Mouse (Mus musculus) forebrain, postnatal 0 days (tissue): Measurements from ENCODE around the gene Adgrl3. TPM values are rescaled to one million over a fixed set of nuclear protein-coding genes. Genes with fewer than 3 reads are reported as not detected.
A peak's percentile ranks its signal among the peaks of the same experiment; 100 is the strongest.

Experiments used
- ATAC-seq: fragments of 200-750 bp; cut with Nextera tagmentation; 2 replicates; pipeline ENCODE4 v1.8.0; 2017; ENCODE audit warnings: mild to moderate bottlenecking, moderate library complexity
- DNase-seq: peaks from one replicate; pipeline ENCODE4 v3.0.0-alpha.2; 2015
- H3K27ac ChIP-seq: fragments of 300-500 bp; sonication (generic); 2 replicates; pipeline ENCODE4 v1.5.1; 2014; ENCODE audit warnings: low read depth, mild to moderate bottlenecking, antibody characterized with exemption, low read length, moderate library complexity, mixed read lengths
- H3K27me3 ChIP-seq: fragments of 300-500 bp; sonication (generic); 2 replicates; pipeline ENCODE4 v1.6.1; 2014; ENCODE audit warnings: mild to moderate bottlenecking, low read length, mixed read lengths; ENCODE audit not compliant: insufficient read depth
- H3K36me3 ChIP-seq: fragments of 300-500 bp; sonication (generic); 2 replicates; pipeline ENCODE4 v1.6.1; 2014; ENCODE audit warnings: mild to moderate bottlenecking, moderate library complexity; ENCODE audit not compliant: insufficient read depth
- H3K4me1 ChIP-seq: fragments of 300-500 bp; sonication (generic); 2 replicates; pipeline ENCODE4 v1.6.1; 2014; ENCODE audit warnings: antibody characterized with exemption; ENCODE audit not compliant: insufficient read depth
- H3K4me2 ChIP-seq: fragments of 300-500 bp; sonication (generic); 2 replicates; pipeline ENCODE4 v1.6.1; 2014; ENCODE audit warnings: low read depth, mild to moderate bottlenecking, moderate library complexity
- H3K4me3 ChIP-seq: fragments of 300-500 bp; sonication (generic); 2 replicates; pipeline ENCODE4 v1.5.1; 2014; ENCODE audit warnings: low read depth, low read length, mixed read lengths
- H3K9ac ChIP-seq: fragments of 300-500 bp; sonication (generic); 2 replicates; pipeline ENCODE4 v1.6.1; 2014; ENCODE audit warnings: mild to moderate bottlenecking
- H3K9me3 ChIP-seq: fragments of 300-500 bp; sonication (generic); 2 replicates; pipeline ENCODE4 v1.6.1; 2016; ENCODE audit warnings: low read length
- CTCF ChIP-seq: sonication (generic); IDR thresholded peaks from 2 replicates; pipeline ENCODE4 v1.5.1; 2016; ENCODE audit warnings: antibody characterized with exemption, control low read depth, low read depth
- WGBS: fragments of 180-500 bp; shearing (Covaris S2); extraction: QIAGEN DNeasy Blood & Tissue Kit; methylation state at CpG from one replicate; pipeline ENCODE4 v1.1.7; 2014; 5-methylcytosine and 5-hydroxymethylcytosine counted together
- polyA plus RNA-seq: library from polyadenylated mRNA; unstranded; fragments of >200 nt; fragmentation: Nextera tagmentation; extraction: Ambion mirVana; gene quantifications from 2 replicates; pipeline ENCODE4 v1.2.1, GENCODE M21; 2015
- total RNA-seq: library from RNA; depleted of rRNA; stranded (reverse); fragments of >200 nt; gene quantifications from 2 replicates; pipeline ENCODE4 v1.2.3, GENCODE M21; 2014; rRNA removed

Gene Adgrl3
- total RNA-seq (127 and 174 TPM in 2 replicates), polyA plus RNA-seq (22.5 and 39.2 TPM in 2 replicates)

DNA sequence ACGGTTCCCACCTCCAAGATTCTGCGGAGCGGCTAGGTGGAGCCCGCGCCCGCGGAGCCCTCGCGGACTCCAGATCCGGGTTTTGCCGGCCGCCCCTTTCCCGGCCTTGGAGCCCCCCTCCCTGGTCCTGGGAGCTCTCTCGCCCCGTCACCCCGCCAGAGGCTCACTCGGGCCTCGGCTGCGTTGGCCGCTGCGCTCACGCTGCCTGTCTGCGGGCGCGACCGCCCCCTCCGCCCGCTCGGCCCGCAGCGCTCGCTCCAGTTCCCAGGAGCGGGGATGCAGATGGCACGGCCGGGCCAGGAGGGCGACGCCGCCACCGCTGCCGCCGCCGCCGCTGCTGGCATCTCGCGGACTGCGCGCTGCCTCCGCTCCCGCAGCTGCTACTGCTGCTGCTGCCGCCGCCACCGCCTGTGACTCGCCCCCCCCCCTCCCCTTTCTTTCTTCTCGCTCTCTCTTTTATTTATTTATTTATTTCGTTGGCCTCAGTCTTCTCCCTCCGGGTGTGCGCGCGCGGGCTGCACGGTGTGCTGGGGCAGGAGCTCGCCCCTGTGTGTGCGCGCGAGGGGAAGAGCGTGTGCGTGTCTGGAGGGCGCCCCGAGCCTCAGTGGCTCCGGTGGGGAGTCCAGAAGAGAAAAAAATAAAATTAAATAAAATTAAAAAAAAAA is at the start of gene Adgrl3:
Adgrl3 (plus strand) TSS at position 549 of the 665 bp plus-strand sequence.
- Histone ChIP-seq H3K36me3 (no peaks in the 10 kb centered on the region), H3K4me1 (peaks cover 11% of the 10 kb centered on the region), H3K4me3 (peak within 1 kb of the TSS; percentile 89), H3K27ac (peak within 1 kb of the TSS; percentile 98), H3K27me3 (no peaks in the 10 kb centered on the region), H3K4me2 (peak within 1 kb of the TSS; percentile 66), H3K9ac (peak within 1 kb of the TSS; percentile 96), H3K9me3 (no peaks in the 10 kb centered on the region)
- under 1% methylated on average over 57 of the region's 70 CpGs for WGBS
- peak; percentile 83 for ATAC-seq
- TF ChIP-seq CTCF = no peak; the same call in 1 of the 2 replicates
- DNase-seq = peak; percentile 89

DNA sequence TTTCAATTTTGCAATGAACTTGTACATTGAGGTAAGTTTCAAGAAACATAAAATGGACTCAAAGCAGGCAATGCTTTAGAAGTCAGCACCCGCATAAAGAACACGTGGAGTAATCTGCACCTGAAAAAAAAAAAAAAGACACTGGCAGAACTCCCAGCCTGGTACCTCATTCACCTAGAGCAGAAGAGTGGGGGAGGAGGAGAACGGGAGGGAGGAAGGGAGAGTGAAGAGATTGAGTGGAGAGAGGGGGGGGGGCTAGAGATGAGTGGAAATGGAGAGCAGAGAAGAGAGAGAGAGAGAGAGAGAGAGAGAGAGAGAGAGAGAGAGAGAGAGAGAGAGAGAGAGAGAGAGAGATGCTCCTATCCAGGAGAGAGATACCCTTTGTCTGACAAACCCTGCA is 772 bp upstream of the Adgrl3 start:
- peak overlapping the region; percentile 96 for H3K9ac ChIP-seq
- DNase-seq = no peak
- no peaks in the 10 kb centered on the region for H3K36me3 ChIP-seq
- no peaks in the 10 kb centered on the region for H3K27me3 ChIP-seq
- H3K4me3 ChIP-seq = peak overlapping the region; percentile 89
- peaks cover 6% of the 10 kb centered on the region; the same call in 1 of the 2 replicates for H3K4me1 ChIP-seq
- H3K4me2 ChIP-seq = peak overlapping the region; percentile 66
- no peak for TF ChIP-seq CTCF
- ATAC-seq = peak; percentile 19
- H3K27ac ChIP-seq = peak overlapping the region; percentile 98
- H3K9me3 ChIP-seq = no peaks in the 10 kb centered on the region
- WGBS = 5% methylated on average over 3 of the region's 3 CpGs

DNA sequence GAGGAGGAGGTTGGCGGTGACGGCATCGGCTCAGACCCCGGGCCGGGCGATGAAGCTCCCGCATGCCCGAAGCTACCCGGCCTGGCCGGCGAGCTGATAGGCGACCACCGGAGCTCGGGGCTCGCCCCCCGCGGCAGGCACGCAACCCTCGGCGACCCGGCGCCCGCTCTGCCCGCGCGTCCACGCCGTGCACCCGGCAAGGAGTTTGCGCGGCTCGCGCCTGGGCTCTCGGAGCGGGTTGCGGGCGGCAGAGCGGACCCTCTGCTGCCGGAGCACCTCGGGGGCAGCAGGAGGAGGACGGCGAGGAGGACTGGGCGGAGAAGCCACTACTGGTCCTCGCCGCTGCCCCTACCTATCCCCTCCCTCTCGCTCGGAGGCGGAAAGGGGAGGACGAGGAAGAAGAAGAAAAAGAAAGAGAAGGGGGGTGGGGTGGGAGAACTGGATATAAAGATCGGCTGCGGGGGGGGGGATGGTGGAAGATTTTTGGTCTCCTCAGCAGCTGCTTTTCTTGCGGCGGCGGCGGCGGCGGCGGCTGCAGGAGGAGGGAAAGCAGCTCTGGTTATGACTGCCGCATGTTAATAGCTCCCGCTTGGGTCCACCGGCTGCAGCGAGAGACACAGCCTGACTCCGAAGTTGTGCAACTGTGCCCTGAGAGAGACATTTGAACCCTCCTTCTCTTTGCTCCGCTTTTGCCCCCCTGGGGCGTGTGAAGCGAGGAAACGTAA is 505 bp downstream of the Adgrl3 start:
- WGBS = under 1% methylated on average over 57 of the region's 67 CpGs

DNA sequence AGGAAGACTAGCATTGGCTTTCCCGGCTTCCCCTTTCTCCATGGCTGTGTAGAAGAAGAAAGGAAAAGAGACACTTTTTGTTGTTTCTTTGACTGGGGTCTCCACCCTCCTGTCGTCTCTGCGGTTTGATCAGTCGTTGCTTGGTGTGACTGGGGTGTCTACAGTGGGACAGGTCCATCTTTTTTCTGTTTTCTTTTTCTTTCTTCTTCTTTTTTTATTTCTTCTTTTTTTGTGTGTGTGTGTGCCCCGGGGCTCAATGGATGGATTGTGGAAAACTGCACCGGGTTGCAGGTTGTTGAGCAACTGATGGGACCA is 1.0 kb downstream of the Adgrl3 start:
- Histone ChIP-seq H3K27me3 (no peaks in the 10 kb centered on the region), H3K4me1 (peaks cover 15% of the 10 kb centered on the region), H3K9ac (peak overlapping the region; percentile 96), H3K4me3 (peak overlapping the region; percentile 89), H3K9me3 (no peaks in the 10 kb centered on the region), H3K36me3 (no peaks in the 10 kb centered on the region), H3K27ac (peak overlapping the region; percentile 98), H3K4me2 (peak overlapping the region; percentile 66)
- no peak for DNase-seq
- 0% methylated on average over 6 of the region's 6 CpGs for WGBS
- ATAC-seq = no peak
- no peak for TF ChIP-seq CTCF

More for the DNA sequence above, 505 bp downstream of the Adgrl3 start:
- H3K4me2 ChIP-seq = peak overlapping the region; percentile 66
- peak; percentile 32 for ATAC-seq
- peak overlapping the region; percentile 89 for H3K4me3 ChIP-seq
- H3K4me1 ChIP-seq = peaks cover 15% of the 10 kb centered on the region
- H3K9ac ChIP-seq = peak overlapping the region; percentile 96
- H3K9me3 ChIP-seq = no peaks in the 10 kb centered on the region
- TF ChIP-seq CTCF = no peak
- peak; percentile 81 for DNase-seq
- no peaks in the 10 kb centered on the region for H3K27me3 ChIP-seq
- no peaks in the 10 kb centered on the region for H3K36me3 ChIP-seq
- H3K27ac ChIP-seq = peak overlapping the region; percentile 98

DNA sequence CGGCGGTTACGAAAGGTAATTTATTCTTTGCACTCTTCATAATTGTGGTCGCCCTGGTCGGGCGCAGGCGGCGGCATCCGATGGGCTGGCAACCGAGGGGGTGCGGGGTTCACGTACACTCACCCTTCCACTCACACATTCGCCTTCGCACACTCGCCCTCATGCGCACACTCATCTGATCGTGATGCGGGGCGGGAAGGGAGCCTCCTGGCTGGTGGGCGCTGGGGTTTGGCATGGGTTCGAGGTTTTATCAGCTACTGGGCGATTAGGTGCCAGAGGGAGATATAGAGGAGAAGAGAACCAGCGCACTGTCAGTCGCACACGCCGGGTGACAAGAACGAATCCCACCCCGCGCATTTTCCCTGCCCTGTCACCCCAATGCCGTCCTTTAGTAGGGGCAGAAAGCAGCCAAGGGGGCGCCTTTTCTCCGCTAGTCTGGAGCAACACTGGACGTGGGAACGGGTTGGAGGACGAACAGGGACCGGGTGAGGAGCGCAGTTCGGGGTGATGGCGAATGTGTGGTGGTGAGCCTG is 1.5 kb downstream of the Adgrl3 start:
- no peaks in the 10 kb centered on the region for H3K27me3 ChIP-seq
- peaks cover 15% of the 10 kb centered on the region for H3K4me1 ChIP-seq
- 1% methylated on average over 39 of the region's 39 CpGs for whole genome bisulfite sequencing
- peak overlapping the region; percentile 66 for H3K4me2 ChIP-seq
- DNase-seq (peak; percentile 65), ATAC-seq (no peak)
- no peak; the same call in 1 of the 2 replicates for TF ChIP-seq CTCF
- no peaks in the 10 kb centered on the region for H3K36me3 ChIP-seq
- peak overlapping the region; percentile 89 for H3K4me3 ChIP-seq
- peak overlapping the region; percentile 96 for H3K9ac ChIP-seq
- H3K27ac ChIP-seq = peak overlapping the region; percentile 98
- no peaks in the 10 kb centered on the region for H3K9me3 ChIP-seq

DNA sequence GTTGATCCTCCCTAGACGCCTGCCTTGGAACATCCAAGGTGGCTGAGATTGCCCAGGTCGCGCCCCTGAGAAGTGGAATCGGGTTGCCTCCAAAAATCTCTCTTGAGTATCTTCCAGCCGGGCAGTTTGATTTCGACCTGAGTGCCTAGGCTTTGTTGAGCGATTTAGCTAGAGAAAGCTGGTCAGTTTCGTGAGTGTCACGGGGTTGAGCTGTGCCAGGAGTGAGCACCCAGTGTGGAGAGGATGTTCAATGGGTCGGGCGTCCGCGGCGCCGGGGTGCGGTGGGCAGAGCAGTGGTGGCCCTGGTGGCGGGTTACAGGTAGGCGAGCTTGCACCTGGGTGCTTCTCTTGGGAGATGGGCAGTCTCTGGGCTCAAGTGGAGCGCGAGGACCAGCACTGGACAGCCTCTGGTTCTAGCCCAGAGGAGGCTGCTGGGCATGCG is 1.9 kb downstream of the Adgrl3 start:
- under 1% methylated on average over 21 of the region's 21 CpGs for WGBS
- Histone ChIP-seq H3K4me2 (peak overlapping the region; percentile 66), H3K9ac (peak overlapping the region; percentile 96), H3K4me1 (peaks cover 15% of the 10 kb centered on the region), H3K27ac (peak overlapping the region; percentile 98), H3K36me3 (no peaks in the 10 kb centered on the region), H3K9me3 (no peaks in the 10 kb centered on the region), H3K4me3 (peak overlapping the region; percentile 89), H3K27me3 (no peaks in the 10 kb centered on the region)
- TF ChIP-seq CTCF = 0 out of 2 replicates have a peak, but pooled peaks have one; percentile 1
- DNase-seq (no peak), ATAC-seq (no peak)
